In the genomic region with DNA sequence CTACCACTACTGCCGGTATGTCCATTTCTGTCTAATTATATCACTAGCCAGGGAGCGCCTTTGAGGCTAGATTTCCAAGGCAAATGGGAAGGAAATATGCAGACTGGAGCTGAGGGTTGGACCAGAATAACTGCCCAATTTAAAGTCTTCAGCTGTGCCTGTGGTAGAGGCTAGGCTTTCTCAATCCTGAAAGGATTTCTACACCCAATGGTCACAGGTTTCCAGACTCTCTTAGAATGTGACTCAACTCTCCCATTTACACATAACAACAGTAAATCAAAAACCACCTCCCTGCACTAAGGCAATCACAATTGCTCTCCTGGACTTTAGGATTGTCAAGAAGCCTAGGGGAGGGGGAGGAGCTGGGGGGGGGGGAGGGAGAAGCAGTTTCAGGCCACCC, we compare ENCODE assay signal across 8 mouse cellular contexts. TPM values are rescaled to one million over a fixed set of nuclear protein-coding genes. Genes with fewer than 3 reads are reported as not detected.
A peak's percentile ranks its signal among the peaks of the same experiment; 100 is the strongest.
DNase-seq lines count a peak whose midpoint lies in the region; ATAC-seq and TF ChIP-seq lines count a peak whose summit lies in the region.

No protein-coding gene starts in this region.

- H3K4me2 ChIP-seq in midbrain, embryonic 16.5 days (ENCODE audit: low read length) = peak overlapping the region; percentile 86

- H3K9ac ChIP-seq in midbrain, embryonic 16.5 days (ENCODE audit: low read depth, low read length) = peak overlapping the region; percentile 79

- intact Hi-C loops in left cerebral cortex, adult 2 months (cut with DNase I) = no loop called here
- intact Hi-C loops in left cerebral cortex, postnatal 10 days (cut with DNase I) = no loop called here

- 60% methylated on average over 2 of the region's 2 CpGs for WGBS in midbrain, embryonic 16.5 days

- ATAC-seq in midbrain, embryonic 16.5 days = no peak

- H3K4me1 ChIP-seq in midbrain, embryonic 16.5 days (ENCODE audit: control insufficient read depth, insufficient read depth, low read length) = peaks cover 3% of the 10 kb centered on the region; the same call in 1 of the 2 replicates

- no peaks in the 10 kb centered on the region for H3K27me3 ChIP-seq in midbrain, embryonic 16.5 days (ENCODE audit: control insufficient read depth, insufficient read depth, low read depth, low read length)

- no peaks in the 10 kb centered on the region for H3K9me3 ChIP-seq in midbrain, embryonic 16.5 days (replicated peaks; ENCODE audit: control insufficient read depth, low read length, poor library complexity, severe bottlenecking)

- no peak overlapping the region; the same call in 1 of the 2 replicates for H3K27ac ChIP-seq in left cerebral cortex, adult 2 months
- no peak overlapping the region for H3K27ac ChIP-seq in midbrain, embryonic 16.5 days (ENCODE audit: low read length)

- peak overlapping the region; percentile 81 for H3K4me3 ChIP-seq in left cerebral cortex, adult 2 months
- H3K4me3 ChIP-seq in midbrain, embryonic 16.5 days (ENCODE audit: low read depth, low read length) = peak overlapping the region; percentile 71

- H3K36me3 ChIP-seq in midbrain, embryonic 16.5 days (ENCODE audit: control insufficient read depth, insufficient read depth, low read length) = no peaks in the 10 kb centered on the region

- no peak for TF ChIP-seq CTCF in left cerebral cortex, adult 2 months (IDR thresholded peaks at IDR 0.05)

- DNase-seq in left cerebral cortex, adult 2 months (ENCODE audit: extremely low spot score in 1 of 2, low spot score in 2 of 2) = no peak
- no peak for DNase-seq in left cerebral cortex, adult 11 months (ENCODE audit: low spot score)
- DNase-seq in heart, adult 8-10 months (ENCODE audit: low spot score) = peak; percentile 7
- peak; percentile 16 for DNase-seq in kidney, postnatal 14 days
- DNase-seq in left cerebral cortex, postnatal 10 days (ENCODE audit: extremely low spot score in 1 of 2, low spot score in 2 of 2) = no peak
- DNase-seq in spleen, postnatal 36 days (ENCODE audit: low spot score in 2 of 2) = no peak
- no peak for DNase-seq in right cerebral cortex, postnatal 25 days

RNA-seq across cellular contexts. Expression of gene Snx7, which starts 0.6 kb away (rescaled TPM):
- total RNA-seq in left cerebral cortex, adult 2 months (2021) = 10 to 100 TPM; 16.7 to 20.6 TPM
- 1 to 10 TPM; 4.6 to 6.5 (median 5.6) TPM for total RNA-seq in heart, adult 8-10 months (2022)
- 9.3 and 10.2 TPM in 2 replicates for polyA plus RNA-seq in midbrain, embryonic 16.5 days (2015; fragmentation: Nextera tagmentation; extraction: Ambion mirVana)
- 10 to 100 TPM; 38.4 to 39.8 TPM for total RNA-seq in left cerebral cortex, postnatal 10 days (2021)

Comparison
In these comparisons a context has a peak if more than half of its experiments do, and no peak if none do; other contexts are left out.
1. DNase-seq: peak in heart, adult 8-10 months (single experiment) and kidney, postnatal 14 days (single experiment); none in left cerebral cortex, adult 2 months (0 of 2), left cerebral cortex, adult 11 months (single experiment), left cerebral cortex, postnatal 10 days (0 of 2), spleen, postnatal 36 days (0 of 2) and right cerebral cortex, postnatal 25 days (single experiment).